Mouse (Mus musculus): ENCODE measurements at regions not wholly inside any gene's neighbourhood (a gene's known extent, or its start where the extent isn't known, plus 50 kb on each side); places are given as distances from the start of the nearest gene placed in this dataset.

- H3K4me3 ChIP-seq (ENCODE audit: insufficient read depth, low read depth, low read length) = no peak overlapping the region
- H3K4me1 ChIP-seq (ENCODE audit: control insufficient read depth, insufficient read depth, low read length) = no peaks in the 10 kb centered on the region
- TF ChIP-seq CTCF (IDR thresholded peaks at IDR 0.05; ENCODE audit: insufficient read depth, low read depth, low read length) (no peak), POLR2A (IDR thresholded peaks at IDR 0.05; ENCODE audit: insufficient read depth, low read depth, low read length) (no peak)
- 87% methylated on average over 3 of the region's 3 CpGs for WGBS
- H3K27ac ChIP-seq (ENCODE audit: insufficient read depth, low read depth, low read length) = no peak overlapping the region
Measured at GRCm38 (mm10) chr3:37846191-37847003, 122.1 kb upstream of the Gm5148 start.

- Histone ChIP-seq H3K4me3 (ENCODE audit: insufficient read depth, low read depth, low read length) (no peak overlapping the region), H3K27ac (ENCODE audit: insufficient read depth, low read depth, low read length) (no peak overlapping the region), H3K4me1 (ENCODE audit: control insufficient read depth, insufficient read depth, low read length) (no peaks in the 10 kb centered on the region)
- TF ChIP-seq POLR2A (IDR thresholded peaks at IDR 0.05; ENCODE audit: insufficient read depth, low read depth, low read length) (no peak), CTCF (IDR thresholded peaks at IDR 0.05; ENCODE audit: insufficient read depth, low read depth, low read length) (no peak)
- 64% methylated on average over 11 of the region's 11 CpGs for WGBS
Measured at GRCm38 (mm10) chr3:37845313-37846023, 121.2 kb upstream of the Gm5148 start.

- Histone ChIP-seq H3K4me1 (ENCODE audit: control insufficient read depth, insufficient read depth, low read length) (no peaks in the 10 kb centered on the region), H3K27ac (ENCODE audit: insufficient read depth, low read depth, low read length) (no peak overlapping the region), H3K4me3 (ENCODE audit: insufficient read depth, low read depth, low read length) (no peak overlapping the region)
- TF ChIP-seq CTCF (IDR thresholded peaks at IDR 0.05; ENCODE audit: insufficient read depth, low read depth, low read length) = no peak
- TF ChIP-seq POLR2A (IDR thresholded peaks at IDR 0.05; ENCODE audit: insufficient read depth, low read depth, low read length) = no peak
- 48% methylated on average over 8 of the region's 8 CpGs for WGBS
Measured at GRCm38 (mm10) chr3:37844731-37845312, 120.5 kb upstream of the Gm5148 start.

DNA sequence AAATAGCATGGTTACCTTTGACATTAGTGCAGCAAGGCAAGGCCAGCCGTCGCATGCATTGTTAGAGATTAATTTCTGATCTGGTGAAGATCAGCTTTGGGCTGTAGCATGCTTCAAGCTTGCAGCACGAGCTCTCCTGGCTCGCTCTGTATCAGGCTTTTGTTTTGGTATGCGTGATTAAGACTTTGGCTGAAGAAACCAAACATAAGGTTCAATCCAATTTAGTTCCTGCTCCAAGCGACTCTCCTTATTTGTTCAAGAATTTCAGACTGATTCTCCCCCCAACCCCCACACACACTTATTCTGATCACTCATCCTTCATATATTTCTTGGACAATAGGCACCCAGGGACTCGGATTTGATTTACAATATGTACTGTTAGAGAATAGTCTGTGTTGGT is 118.0 kb upstream of the Gm5148 start:
- Histone ChIP-seq H3K27ac (ENCODE audit: insufficient read depth, low read depth, low read length) (no peak overlapping the region), H3K4me3 (ENCODE audit: insufficient read depth, low read depth, low read length) (no peak overlapping the region), H3K4me1 (ENCODE audit: control insufficient read depth, insufficient read depth, low read length) (no peaks in the 10 kb centered on the region)
- TF ChIP-seq CTCF (IDR thresholded peaks at IDR 0.05; ENCODE audit: insufficient read depth, low read depth, low read length) (no peak), POLR2A (IDR thresholded peaks at IDR 0.05; ENCODE audit: insufficient read depth, low read depth, low read length) (no peak)
- 67% methylated on average over 7 of the region's 7 CpGs for WGBS

- TF ChIP-seq CTCF (IDR thresholded peaks at IDR 0.05; ENCODE audit: insufficient read depth, low read depth, low read length) (no peak), POLR2A (IDR thresholded peaks at IDR 0.05; ENCODE audit: insufficient read depth, low read depth, low read length) (no peak)
- no peaks in the 10 kb centered on the region for H3K4me1 ChIP-seq (ENCODE audit: control insufficient read depth, insufficient read depth, low read length)
- 67% methylated on average over 11 of the region's 11 CpGs for WGBS
- no peak overlapping the region for H3K4me3 ChIP-seq (ENCODE audit: insufficient read depth, low read depth, low read length)
- no peak overlapping the region for H3K27ac ChIP-seq (ENCODE audit: insufficient read depth, low read depth, low read length)
Measured at GRCm38 (mm10) chr3:37838896-37839295, 114.6 kb upstream of the Gm5148 start.

- H3K4me3 ChIP-seq (ENCODE audit: insufficient read depth, low read depth, low read length) = no peak overlapping the region
- no peak overlapping the region for H3K27ac ChIP-seq (ENCODE audit: insufficient read depth, low read depth, low read length)
- 74% methylated on average over 5 of the region's 5 CpGs for WGBS
- no peaks in the 10 kb centered on the region for H3K4me1 ChIP-seq (ENCODE audit: control insufficient read depth, insufficient read depth, low read length)
- TF ChIP-seq CTCF (IDR thresholded peaks at IDR 0.05; ENCODE audit: insufficient read depth, low read depth, low read length) (no peak), POLR2A (IDR thresholded peaks at IDR 0.05; ENCODE audit: insufficient read depth, low read depth, low read length) (no peak)
Measured at GRCm38 (mm10) chr3:37836749-37837148, 112.5 kb upstream of the Gm5148 start.

DNA sequence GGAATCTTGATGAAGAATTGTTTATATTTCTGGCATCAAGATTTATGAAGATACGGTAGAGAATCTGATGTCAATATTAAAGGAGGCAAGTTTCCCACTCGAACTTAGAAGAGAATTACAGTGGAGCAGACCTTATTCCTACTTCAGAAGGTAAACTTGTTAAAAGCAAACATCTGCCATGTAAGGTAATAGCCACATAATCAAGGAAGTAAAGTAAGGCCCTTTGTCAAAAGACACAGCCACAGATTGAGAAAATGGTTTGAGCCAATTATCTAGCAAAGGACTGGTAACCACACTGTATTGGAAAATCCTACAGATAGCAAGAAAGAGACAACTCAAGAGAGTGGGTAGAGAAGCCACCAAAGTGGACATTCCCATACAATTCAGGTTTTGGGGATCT is 111.4 kb upstream of the Gm5148 start:
- Histone ChIP-seq H3K4me1 (ENCODE audit: control insufficient read depth, insufficient read depth, low read length) (no peaks in the 10 kb centered on the region), H3K4me3 (ENCODE audit: insufficient read depth, low read depth, low read length) (no peak overlapping the region), H3K27ac (ENCODE audit: insufficient read depth, low read depth, low read length) (no peak overlapping the region)
- WGBS = 96% methylated on average over 2 of the region's 2 CpGs
- no peak for TF ChIP-seq POLR2A (IDR thresholded peaks at IDR 0.05; ENCODE audit: insufficient read depth, low read depth, low read length)
- no peak for TF ChIP-seq CTCF (IDR thresholded peaks at IDR 0.05; ENCODE audit: insufficient read depth, low read depth, low read length)

GRCm38 (mm10) chr3:37835135-37835534 is 110.8 kb upstream of the Gm5148 start:
- 93% methylated on average over 5 of the region's 5 CpGs for WGBS
- no peak for TF ChIP-seq POLR2A (IDR thresholded peaks at IDR 0.05; ENCODE audit: insufficient read depth, low read depth, low read length)
- TF ChIP-seq CTCF (IDR thresholded peaks at IDR 0.05; ENCODE audit: insufficient read depth, low read depth, low read length) = no peak
- Histone ChIP-seq H3K4me1 (ENCODE audit: control insufficient read depth, insufficient read depth, low read length) (no peaks in the 10 kb centered on the region), H3K27ac (ENCODE audit: insufficient read depth, low read depth, low read length) (no peak overlapping the region), H3K4me3 (ENCODE audit: insufficient read depth, low read depth, low read length) (no peak overlapping the region)

DNA sequence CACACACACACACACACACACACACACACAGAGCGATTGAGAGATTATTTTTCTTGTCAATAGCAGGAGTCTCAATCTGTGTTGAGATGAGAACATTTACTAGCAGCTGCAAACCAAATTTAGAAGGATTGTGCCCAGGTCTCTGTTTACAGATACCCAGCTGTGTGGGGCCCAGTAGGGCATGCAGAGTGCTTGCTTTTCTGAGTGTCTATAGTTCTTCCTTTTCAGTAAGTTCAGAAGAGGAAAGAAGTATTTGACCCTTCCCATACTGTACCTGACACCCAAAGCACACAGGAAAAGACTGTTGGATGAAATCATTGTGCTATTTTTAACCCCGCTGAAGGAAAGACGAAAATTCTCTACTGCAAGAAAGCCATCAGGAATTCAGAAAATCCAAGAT is 110.3 kb upstream of the Gm5148 start:
- no peak overlapping the region for H3K4me3 ChIP-seq (ENCODE audit: insufficient read depth, low read depth, low read length)
- WGBS = 74% methylated on average over 3 of the region's 3 CpGs
- H3K27ac ChIP-seq (ENCODE audit: insufficient read depth, low read depth, low read length) = no peak overlapping the region
- TF ChIP-seq CTCF (IDR thresholded peaks at IDR 0.05; ENCODE audit: insufficient read depth, low read depth, low read length) (no peak), POLR2A (IDR thresholded peaks at IDR 0.05; ENCODE audit: insufficient read depth, low read depth, low read length) (no peak)
- H3K4me1 ChIP-seq (ENCODE audit: control insufficient read depth, insufficient read depth, low read length) = no peaks in the 10 kb centered on the region
